Mouse (Mus musculus) G1E (cell line): ENCODE results near the gene Gm45799. TPM values are rescaled to one million over a fixed set of nuclear protein-coding genes. Genes with fewer than 3 reads are reported as not detected.

Experiments used
- ATAC-seq: 2 replicates; pipeline ENCODE4 v1.8.0; 2016; ENCODE audit warnings: mild to moderate bottlenecking; ENCODE audit not compliant: insufficient number of reproducible peaks, poor library complexity, low FRiP score, severe bottlenecking; ENCODE audit errors: extremely low read depth
- DNase-seq: peaks from one replicate; pipeline ENCODE4 v3.0.0; 2012; ENCODE audit warnings: low spot score
- H3K27me3 ChIP-seq: 2 replicates; pipeline ENCODE4 v1.6.1; 2012; ENCODE audit warnings: mild to moderate bottlenecking, low read length, inconsistent platforms; ENCODE audit not compliant: insufficient read depth
- H3K36me3 ChIP-seq: replicated peaks from 2 replicates; pipeline ENCODE3; 2012; ENCODE audit warnings: mild to moderate bottlenecking, inconsistent platforms
- H3K4me1 ChIP-seq: 2 replicates; pipeline ENCODE4 v1.6.1; 2012; ENCODE audit warnings: low read depth, low read length, inconsistent platforms, mixed read lengths; ENCODE audit not compliant: insufficient read depth
- H3K4me3 ChIP-seq: 2 replicates; pipeline ENCODE4 v1.5.1; 2012; ENCODE audit warnings: low read depth, mild to moderate bottlenecking, inconsistent platforms, low read length, moderate library complexity, mixed read lengths
- H3K9me3 ChIP-seq: replicated peaks from 2 replicates; pipeline ENCODE4 v1.6.1; 2012; ENCODE audit warnings: inconsistent platforms
- CTCF ChIP-seq: IDR thresholded peaks from 2 replicates; pipeline ENCODE4 v1.5.1; 2012; ENCODE audit warnings: low read depth, low read length, inconsistent platforms, mixed read lengths
- GATA1 ChIP-seq: IDR thresholded peaks from 2 replicates; pipeline ENCODE4 v1.6.1; 2012; ENCODE audit warnings: borderline replicate concordance, low read length, inconsistent platforms, mixed read lengths
- GATA2 ChIP-seq: IDR thresholded peaks from 2 replicates; pipeline ENCODE4 v1.6.1; 2012; ENCODE audit warnings: low read depth, low read length, inconsistent platforms, borderline replicate concordance
- POLR2AphosphoS5 ChIP-seq: IDR thresholded peaks from 2 replicates; pipeline ENCODE4 v1.6.1; 2012; ENCODE audit warnings: low read depth, low read length, inconsistent platforms; ENCODE audit not compliant: insufficient replicate concordance
- TAL1 ChIP-seq: conservative IDR thresholded peaks from 2 replicates; pipeline ENCODE4 v1.6.1; 2012; ENCODE audit warnings: low read depth, low read length, inconsistent platforms, mixed read lengths
- polyA plus RNA-seq: library from polyadenylated mRNA; stranded (reverse); fragments of >175 nt; gene quantifications from 2 replicates; pipeline ENCODE4 v1.2.3, GENCODE M21; 2012
- total RNA-seq, 2 experiments: library from RNA; stranded (forward) in 1 of 2; stranded (reverse) in 1 of 2; fragments of 200-1000 nt in 1 of 2; fragments of >200 nt in 1 of 2; fragmentation: Nextera tagmentation in 1 of 2; gene quantifications; 2 replicates each; pipeline ENCODE4 v1.2.3; 2014 to 2017

The Gm45799 gene
- total and polyA plus RNA-seq, 3 experiments, result 3.2 to 137 (median 17.0) TPM

GRCm38 (mm10) chr7:105690875-105691274 is 50.5 kb downstream of the Gm45799 start:
- Histone ChIP-seq H3K4me3 (no peak overlapping the region), H3K27me3 (peaks cover 6% of the 10 kb centered on the region), H3K36me3 (no peaks in the 10 kb centered on the region), H3K4me1 (no peaks in the 10 kb centered on the region), H3K9me3 (no peaks in the 10 kb centered on the region)
- ATAC-seq (no peak; the same call in 1 of the 2 replicates), DNase-seq (no peak)
- TF ChIP-seq TAL1, result no peak
- no peak for TF ChIP-seq CTCF
- no peak for TF ChIP-seq POLR2AphosphoS5
- TF ChIP-seq GATA1, result no peak
- TF ChIP-seq GATA2, result no peak

DNA sequence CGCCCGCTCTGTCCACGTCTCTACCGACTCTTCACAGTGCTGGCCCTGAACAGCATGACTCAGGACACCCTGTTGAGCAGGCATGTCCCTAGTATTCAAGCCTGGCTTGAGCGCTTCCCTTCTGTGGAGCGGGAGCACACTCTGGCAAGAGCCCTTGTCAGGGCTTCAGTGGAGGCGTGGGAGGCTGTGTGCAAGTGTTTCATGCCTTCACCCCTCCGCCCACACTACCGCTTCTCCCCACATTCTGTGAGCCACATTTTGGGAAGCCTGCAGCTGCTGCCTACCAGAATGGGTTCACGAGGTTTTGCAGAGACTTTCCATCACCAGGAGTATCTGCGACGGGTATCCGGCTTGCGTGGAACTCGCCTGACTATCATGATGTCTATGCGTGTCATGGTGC is 62.8 kb downstream of the Gm45799 start:
- no peaks in the 10 kb centered on the region for H3K9me3 ChIP-seq
- DNase-seq, result no peak
- no peaks in the 10 kb centered on the region for H3K36me3 ChIP-seq
- peaks cover 11% of the 10 kb centered on the region for H3K27me3 ChIP-seq
- no peaks in the 10 kb centered on the region for H3K4me1 ChIP-seq
- ATAC-seq, result no peak
- no peak overlapping the region for H3K4me3 ChIP-seq
- TF ChIP-seq POLR2AphosphoS5, result no peak
- no peak for TF ChIP-seq GATA1
- no peak for TF ChIP-seq CTCF
- TF ChIP-seq TAL1, result no peak
- TF ChIP-seq GATA2, result no peak

- Histone ChIP-seq H3K36me3 (no peaks in the 10 kb centered on the region), H3K9me3 (no peaks in the 10 kb centered on the region), H3K27me3 (peaks cover 11% of the 10 kb centered on the region), H3K4me3 (no peak overlapping the region), H3K4me1 (no peaks in the 10 kb centered on the region)
- TF ChIP-seq GATA1, result no peak
- no peak for TF ChIP-seq POLR2AphosphoS5
- no peak for TF ChIP-seq GATA2
- TF ChIP-seq CTCF, result no peak
- TF ChIP-seq TAL1, result no peak
- DNase-seq (no peak), ATAC-seq (no peak)
Observed at GRCm38 (mm10) chr7:105703816-105704215, 63.5 kb downstream of the Gm45799 start.

DNA sequence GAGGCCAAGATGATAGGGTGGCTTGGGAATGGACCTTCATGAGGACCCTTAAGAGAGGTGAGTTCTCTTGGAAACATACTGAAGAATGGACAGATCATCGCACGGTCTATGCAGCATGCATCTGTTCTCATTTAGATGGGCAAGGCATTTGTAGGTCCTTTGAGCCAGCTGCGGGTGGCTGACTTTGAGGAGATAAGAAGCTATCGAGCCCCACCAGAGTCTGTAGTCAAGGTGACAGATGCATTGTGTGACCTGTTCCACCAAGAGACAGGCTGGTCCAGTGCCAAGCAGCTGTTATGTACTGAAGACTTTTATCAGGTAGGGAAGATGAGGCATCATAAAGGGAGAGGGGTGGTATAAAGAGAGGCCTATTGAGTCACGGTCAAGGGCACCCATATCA is 68.4 kb downstream of the Gm45799 start:
- ATAC-seq, result no peak
- Histone ChIP-seq H3K9me3 (no peaks in the 10 kb centered on the region), H3K4me1 (no peaks in the 10 kb centered on the region), H3K4me3 (no peak overlapping the region), H3K36me3 (no peaks in the 10 kb centered on the region), H3K27me3 (peaks cover 6% of the 10 kb centered on the region; the same call in 1 of the 2 replicates)
- DNase-seq, result no peak
- TF ChIP-seq CTCF (no peak), GATA1 (no peak), TAL1 (no peak), POLR2AphosphoS5 (no peak), GATA2 (no peak)

DNA sequence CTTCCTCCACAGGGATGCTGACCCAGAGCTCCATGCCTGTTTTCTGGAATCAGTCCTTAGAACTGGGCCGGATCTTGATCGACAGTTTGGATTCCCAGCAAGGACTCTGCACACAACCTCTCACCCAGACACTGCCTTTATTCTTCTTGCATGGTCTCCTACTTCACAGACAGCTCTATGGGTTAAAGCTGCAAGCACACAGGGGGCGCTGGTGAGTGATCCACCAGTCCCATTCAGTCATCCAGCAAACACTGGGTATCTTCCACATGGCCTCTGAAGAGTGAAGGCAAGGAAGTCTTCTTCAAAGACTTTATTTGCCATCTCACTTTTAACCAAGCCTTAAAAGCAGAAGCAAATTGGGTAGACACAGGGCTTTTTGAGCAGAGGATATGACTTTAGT is 75.0 kb downstream of the Gm45799 start:
- Histone ChIP-seq H3K4me1 (no peaks in the 10 kb centered on the region), H3K27me3 (peaks cover 4% of the 10 kb centered on the region; the same call in 1 of the 2 replicates), H3K9me3 (no peaks in the 10 kb centered on the region), H3K36me3 (peaks cover 4% of the 10 kb centered on the region), H3K4me3 (no peak overlapping the region)
- no peak for TF ChIP-seq GATA2
- no peak for TF ChIP-seq GATA1
- TF ChIP-seq POLR2AphosphoS5, result no peak
- no peak for TF ChIP-seq CTCF
- TF ChIP-seq TAL1, result no peak
- DNase-seq (no peak), ATAC-seq (no peak)

DNA sequence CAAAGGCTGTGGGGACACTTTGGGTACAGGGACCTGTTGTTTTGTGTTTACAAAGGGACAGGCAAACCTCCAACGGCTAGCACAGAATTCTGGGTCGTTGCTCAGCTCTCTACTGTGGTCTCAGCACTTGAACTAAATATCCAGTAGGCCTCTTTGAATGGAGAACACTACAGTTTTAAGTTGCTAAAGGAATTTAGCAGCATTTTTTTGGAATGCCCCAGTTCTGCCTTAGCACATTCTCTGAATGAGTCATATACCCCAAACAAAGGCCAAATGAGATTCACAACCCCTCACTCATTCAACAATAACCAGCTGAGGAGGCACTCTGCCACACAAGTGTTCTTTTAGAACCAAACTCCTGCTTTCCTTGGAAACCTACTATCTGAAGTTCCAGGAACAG is 81.6 kb downstream of the Gm45799 start:
- no peaks in the 10 kb centered on the region for H3K27me3 ChIP-seq
- H3K4me1 ChIP-seq, result peaks cover 3% of the 10 kb centered on the region; the same call in 1 of the 2 replicates
- TF ChIP-seq GATA2, result no peak
- TF ChIP-seq GATA1, result no peak
- TF ChIP-seq POLR2AphosphoS5, result no peak
- TF ChIP-seq CTCF, result no peak
- TF ChIP-seq TAL1, result no peak
- no peak overlapping the region for H3K4me3 ChIP-seq
- no peak for ATAC-seq
- H3K36me3 ChIP-seq, result peaks cover 22% of the 10 kb centered on the region
- DNase-seq, result no peak
- no peaks in the 10 kb centered on the region for H3K9me3 ChIP-seq
